Comparison of ENCODE assay signal across 15 mouse cellular contexts in genomic region chr2:26437221-26437620, GRCm38 (mm10). TPM values are rescaled to one million over a fixed set of nuclear protein-coding genes. Genes with fewer than 3 reads are reported as not detected.
DNase-seq lines count a peak whose midpoint lies in the region; TF ChIP-seq lines count a peak whose summit lies in the region.
"Had no signal": no experiment of that assay in that cellular context is flagged by ENCODE, and none has a peak within 500 bp of the region (broad histone marks: within the 10 kb centered on the region; RNA-seq: fewer than 3 reads in every experiment).

No protein-coding gene starts in this region.

- TF ChIP-seq CTCF in gastrocnemius, adult 2 months (IDR thresholded peaks at IDR 0.05), result no peak

- H3K4me3 ChIP-seq in gastrocnemius, adult 2 months, result no peak overlapping the region; the same call in 1 of the 2 replicates
- H3K4me3 ChIP-seq: heart, embryonic 15.5 days; liver, embryonic 13.5 days; stomach, embryonic 15.5 days had no signal

- H3K27ac ChIP-seq in gastrocnemius, adult 2 months, result peak overlapping the region; percentile 61
- H3K27ac ChIP-seq: heart, embryonic 15.5 days; stomach, embryonic 15.5 days had no signal

- DNase-seq in gastrocnemius, adult 2 months, result no peak
- no peak for DNase-seq in gastrocnemius, adult 18-20 months (ENCODE audit: low spot score)
- peak; percentile 45 to 72 for DNase-seq in layer of hippocampus, adult 18-20 months (ENCODE audit: low spot score in 2 of 2)
- no peak for DNase-seq in layer of hippocampus, postnatal 36 days
- DNase-seq in right cerebral cortex, adult 2 months (ENCODE audit: low spot score in 2 of 2), result peak; percentile 49 to 69
- no peak for DNase-seq in right cerebral cortex, postnatal 14 days
- DNase-seq in telencephalon, adult 2 months (ENCODE audit: low read depth, low spot score), result peak; percentile 49
- DNase-seq in spleen, adult 12 weeks (ENCODE audit: low spot score), result no peak
- DNase-seq: cerebellum, adult 18-20 months; gastrocnemius, postnatal 25 days; kidney, postnatal 4 days; liver, embryonic 13.5 days; thymus, postnatal 36 days had no signal

- intact Hi-C loops in gastrocnemius, adult 2 months (cut with DNase I), result no loop called here

RNA-seq across cellular contexts. Expression of gene Sec16a, which starts 7.8 kb away (rescaled TPM):
- 10 to 100 TPM; 27.2 to 30.4 TPM for total RNA-seq in gastrocnemius, adult 2 months (2021)
- total RNA-seq in gastrocnemius, adult 18-20 months (2021), result 10 to 100 TPM; 23.5 to 24.8 TPM
- total RNA-seq in layer of hippocampus, adult 18-20 months (2021), result 10 to 100 TPM; 50.3 to 50.4 TPM
- total RNA-seq in layer of hippocampus, postnatal 36 days (2021), result 10 to 100 TPM; 52.9 to 57.5 TPM

RNA-seq across cellular contexts. Expression of gene Inpp5e, which starts 28.2 kb away (rescaled TPM):
- total RNA-seq in gastrocnemius, adult 2 months (2021), result 1 to 10 TPM; 7.9 to 9.3 TPM
- total RNA-seq in gastrocnemius, adult 18-20 months (2021), result 1 to 10 TPM; 8.6 to 9.2 TPM
- 10 to 100 TPM; 23.3 to 24.5 TPM for total RNA-seq in layer of hippocampus, adult 18-20 months (2021)
- total RNA-seq in layer of hippocampus, postnatal 36 days (2021), result 10 to 100 TPM; 21.1 to 22.1 TPM

RNA-seq across cellular contexts. Expression of gene Pmpca, which starts 48.1 kb away (rescaled TPM):
- 100 to 1,000 TPM; 133 to 141 TPM for total RNA-seq in gastrocnemius, adult 2 months (2021)
- 100 to 1,000 TPM; 131 to 133 TPM for total RNA-seq in gastrocnemius, adult 18-20 months (2021)
- total RNA-seq in layer of hippocampus, adult 18-20 months (2021), result 10 to 100 TPM; 83.4 to 91.8 TPM
- 10 to 100 TPM; 86.5 to 93.6 TPM for total RNA-seq in layer of hippocampus, postnatal 36 days (2021)

RNA-seq across cellular contexts. Expression of gene Entr1, which starts 48.1 kb away (rescaled TPM):
- 10 to 100 TPM; 25.2 to 33.1 TPM for total RNA-seq in gastrocnemius, adult 2 months (2021)
- 10 to 100 TPM; 24.3 to 25.6 TPM for total RNA-seq in gastrocnemius, adult 18-20 months (2021)
- 100 to 1,000 TPM; 140 to 141 TPM for total RNA-seq in layer of hippocampus, adult 18-20 months (2021)
- total RNA-seq in layer of hippocampus, postnatal 36 days (2021), result 100 to 1,000 TPM; 151 to 165 TPM

RNA-seq across cellular contexts. Expression of gene Snapc4, which starts 56.8 kb away (rescaled TPM):
- total RNA-seq in gastrocnemius, adult 2 months (2021), result 1 to 10 TPM; 7.5 to 8.6 TPM
- total RNA-seq in gastrocnemius, adult 18-20 months (2021), result 1 to 10 TPM; 4.2 to 6.5 TPM
- total RNA-seq in layer of hippocampus, adult 18-20 months (2021), result 10 to 100 TPM; 58.8 to 64.6 TPM
- 10 to 100 TPM; 65.3 to 72.3 TPM for total RNA-seq in layer of hippocampus, postnatal 36 days (2021)

Comparison
In these comparisons a context has a peak if more than half of its experiments do, and no peak if none do; other contexts are left out.
1. DNase-seq: peak in layer of hippocampus, adult 18-20 months (2 of 2), right cerebral cortex, adult 2 months (2 of 2) and telencephalon, adult 2 months (single experiment); none in gastrocnemius, adult 2 months (single experiment), gastrocnemius, adult 18-20 months (single experiment), layer of hippocampus, postnatal 36 days (0 of 2), right cerebral cortex, postnatal 14 days (single experiment) and spleen, adult 12 weeks (single experiment).